Mouse (Mus musculus) gastrocnemius, postnatal 36 days (tissue): Measurements from ENCODE around the gene Scgb2b18. TPM values are rescaled to one million over a fixed set of nuclear protein-coding genes. Genes with fewer than 3 reads are reported as not detected.
"Not testable (repeated sequence)": the region's sequence is repeated elsewhere in the genome, so short reads cannot be mapped to it uniquely, and the experiment has no call there.

ENCODE experiments used
- DNase-seq, 2 experiments: peaks; one replicate each; pipeline ENCODE4 v3.0.0; 2022
- intact Hi-C: fragments of 180-260 bp; cut with DNase I; formaldehyde crosslinking; loops from one replicate; pipeline ENCODE4 v1.15.1; 2025
- long read RNA-seq, 2 experiments: library from polyadenylated mRNA; stranded (forward); transcript quantifications; one replicate each; pipeline ENCODE4 v2.0.0; 2021
- total RNA-seq, 2 experiments: library from RNA; stranded (reverse); gene quantifications; 2 replicates each; pipeline ENCODE4 v1.2.3; 2021

The Scgb2b18 gene
- not detected for total RNA-seq
- long read RNA-seq, experiment 1, result 0 reads
- long read RNA-seq, experiment 2, result 0 reads

DNA sequence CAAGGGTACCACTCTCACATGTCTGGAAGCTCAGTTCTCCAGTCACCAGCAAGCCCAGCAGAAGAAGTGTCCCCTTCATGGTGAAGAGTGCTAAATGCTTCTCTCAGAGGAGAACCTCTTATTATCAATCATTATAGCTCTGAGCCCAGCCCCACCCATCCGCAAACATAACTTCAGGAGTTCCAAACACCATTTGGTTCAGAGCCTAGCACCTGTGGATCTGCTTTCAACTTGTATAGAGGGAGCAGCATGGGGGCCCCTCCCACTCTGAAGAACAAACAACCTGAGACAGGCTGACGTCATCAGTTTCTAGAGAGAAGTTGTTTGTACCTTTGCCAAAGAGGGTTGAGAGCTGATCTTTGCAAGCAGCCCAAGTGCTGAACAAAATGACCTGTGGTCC lies at the start of gene Scgb2b18:
TSS of gene Scgb2b18 (minus strand) at position 101 of the 400 bp plus-strand sequence.
- DNase-seq, intact Hi-C loops: not testable (repeated sequence)

DNA sequence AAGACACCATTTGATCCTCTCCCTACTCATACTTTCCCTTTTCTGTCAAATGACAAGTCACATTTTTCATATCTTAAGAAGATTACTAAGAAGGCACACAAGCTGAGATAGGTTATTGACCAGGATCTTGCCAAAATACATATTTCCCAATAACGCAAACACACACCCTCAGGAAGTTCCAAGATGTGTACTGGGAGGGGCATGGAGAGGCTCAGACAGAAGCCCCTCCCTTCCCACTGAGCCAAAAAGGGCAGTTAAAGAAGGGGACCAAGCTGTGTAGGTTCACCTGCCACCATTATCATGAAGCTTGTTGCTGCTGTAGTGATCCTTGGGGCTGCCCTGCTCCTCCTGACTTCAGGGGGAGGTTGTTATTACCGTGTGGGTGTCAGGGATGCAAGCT lies 11.6 kb upstream of the Scgb2b18 start, which contains the start of gene Scgb1b18:
TSS of gene Scgb1b18 (plus strand) at position 301 of the 400 bp plus-strand sequence.
- DNase-seq, intact Hi-C loops: not testable (repeated sequence)

Other genes with a start within 250 kb of the Scgb2b18 start
- not detected for gene Scgb2b17, start 117.3 kb downstream of the Scgb2b18 start, total RNA-seq
- gene Scgb1b17, start 110.4 kb downstream of the Scgb2b18 start, total RNA-seq, result not detected
- gene Scgb1b18, start 11.7 kb upstream of the Scgb2b18 start, total RNA-seq, result not detected
- gene Scgb2b19, start 106.5 kb upstream of the Scgb2b18 start, total RNA-seq, result not detected
- not detected for gene Scgb1b19, start 113.4 kb upstream of the Scgb2b18 start, total RNA-seq
- not detected for gene Scgb2b20, start 192.5 kb upstream of the Scgb2b18 start, total RNA-seq
- not detected for gene Scgb1b20, start 199.4 kb upstream of the Scgb2b18 start, total RNA-seq